Mouse (Mus musculus): ENCODE measurements around the gene Ctr9. TPM values are rescaled to one million over a fixed set of nuclear protein-coding genes. Genes with fewer than 3 reads are reported as not detected.

Ctr9 gene
- total RNA-seq, 4 experiments from 2014 or later: 11.3 to 18.2 (median 12.9) TPM

- DNase-seq (ENCODE audit: low spot score): no peak
These were observed 69.4 kb downstream of the Ctr9 start for GRCm38 (mm10) chr7:111098196-111098595.

Other genes with a start within 250 kb of the Ctr9 start
- 10 to 100 TPM; 36.4 to 44.5 (median 39.8) TPM for gene Rnf141, start 184.5 kb upstream of the Ctr9 start, total RNA-seq (2022)
- 10 to 100 TPM; 10.4 to 16.8 (median 13.0) TPM for gene Lyve1, start 165.7 kb upstream of the Ctr9 start, total RNA-seq (2022)
- 10 to 100 TPM; 12.7 to 15.6 (median 14.4) TPM for gene Mrvi1, start 46.5 kb upstream of the Ctr9 start, total RNA-seq (2022)
- 1,000 to 10,000 TPM in 3 of 4 experiments, 100 to 1,000 TPM in 1; 989 to 1,111 (median 1,090) TPM for gene Eif4g2, start 54.1 kb downstream of the Ctr9 start, total RNA-seq (2022)

Measured in heart, adult 8-10 months (tissue).